Mouse (Mus musculus) Muller cell, postnatal 12 days (primary cell): ENCODE data around the gene Pik3c2b.

Experiments
- DNase-seq: peaks from one replicate; pipeline ENCODE4 v3.0.0-alpha.2; 2015; ENCODE audit errors: inconsistent ontology term

Pik3c2b gene

DNA sequence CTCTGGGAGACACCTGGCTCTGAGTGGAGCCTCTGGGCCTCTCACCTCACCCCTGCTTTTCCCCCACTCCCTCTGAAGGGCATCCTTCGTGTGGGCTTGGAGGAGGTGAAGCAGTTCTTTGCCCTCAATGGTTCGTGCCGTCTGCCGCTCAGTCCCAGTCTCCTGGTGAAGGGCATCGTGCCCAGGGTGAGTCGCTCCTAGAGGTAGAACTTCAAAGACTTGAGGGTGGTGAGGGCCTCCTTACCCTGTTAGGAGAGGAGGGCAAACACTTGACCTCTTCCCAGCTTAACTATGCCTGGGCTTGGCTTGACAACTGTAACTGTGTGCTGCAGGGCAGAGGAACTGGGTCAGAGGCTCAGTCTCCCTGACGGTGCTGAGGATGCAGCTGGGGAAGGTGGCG, 46.0 kb downstream of the Pik3c2b start:
- DNase-seq, result no peak

DNA sequence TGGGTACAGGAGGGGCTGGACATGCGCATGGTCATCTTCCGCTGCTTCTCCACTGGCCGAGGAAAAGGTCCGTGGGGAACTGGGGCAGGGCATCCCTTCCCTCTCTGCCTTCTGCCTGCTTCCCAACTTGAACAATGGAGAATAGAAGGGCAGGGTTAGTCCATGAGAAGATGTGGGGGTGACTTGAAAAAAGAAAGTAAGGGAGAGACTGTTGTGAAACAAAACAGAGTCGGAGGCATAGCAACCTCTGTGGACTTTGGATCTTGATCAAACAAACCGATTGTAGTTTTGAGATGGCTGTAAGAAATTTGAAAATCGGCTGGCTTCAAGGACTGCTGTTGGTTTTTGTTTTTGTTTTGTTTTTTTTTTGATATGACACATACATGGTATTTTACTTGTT, 48.3 kb downstream of the Pik3c2b start:
- no peak for DNase-seq

DNA sequence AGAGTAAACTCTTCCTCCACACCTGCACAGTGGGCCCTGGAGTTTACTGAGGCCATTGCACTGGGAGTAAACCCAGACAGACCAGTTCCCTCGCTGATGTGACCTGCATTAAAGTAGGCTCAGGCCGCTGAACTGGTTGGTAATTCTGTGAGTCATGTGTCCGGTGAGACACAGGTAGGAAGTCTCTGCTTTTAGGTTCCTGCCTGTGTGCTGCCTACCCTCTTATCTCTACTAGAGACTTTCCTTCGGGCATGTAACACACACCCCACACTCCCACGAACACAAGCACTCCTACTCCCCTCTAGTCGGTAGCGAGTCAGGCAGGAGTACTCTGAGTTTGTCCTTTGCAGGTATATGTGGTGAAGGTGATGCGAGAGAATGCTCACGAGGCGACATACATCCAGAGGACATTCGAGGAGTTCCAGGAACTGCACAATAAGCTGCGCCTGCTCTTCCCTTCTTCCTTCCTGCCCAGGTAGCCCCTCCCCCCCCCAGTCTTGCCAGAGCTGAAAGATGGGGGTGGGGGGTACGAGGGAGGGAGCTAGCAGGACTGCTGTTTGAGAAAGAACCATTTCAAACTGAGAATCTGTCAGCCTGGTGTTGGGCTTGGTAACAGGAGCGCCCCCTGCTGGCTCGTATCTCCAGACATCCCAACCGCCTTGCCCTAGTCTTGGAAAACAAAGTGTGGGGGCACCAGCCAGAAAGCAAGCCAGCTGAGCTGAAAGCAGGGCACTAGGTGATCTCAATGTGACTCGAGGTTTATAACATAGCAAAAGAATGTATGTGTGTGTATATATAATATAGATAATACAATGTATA, 55.7 kb downstream of the Pik3c2b start:
- peak; percentile 39 for DNase-seq

DNA sequence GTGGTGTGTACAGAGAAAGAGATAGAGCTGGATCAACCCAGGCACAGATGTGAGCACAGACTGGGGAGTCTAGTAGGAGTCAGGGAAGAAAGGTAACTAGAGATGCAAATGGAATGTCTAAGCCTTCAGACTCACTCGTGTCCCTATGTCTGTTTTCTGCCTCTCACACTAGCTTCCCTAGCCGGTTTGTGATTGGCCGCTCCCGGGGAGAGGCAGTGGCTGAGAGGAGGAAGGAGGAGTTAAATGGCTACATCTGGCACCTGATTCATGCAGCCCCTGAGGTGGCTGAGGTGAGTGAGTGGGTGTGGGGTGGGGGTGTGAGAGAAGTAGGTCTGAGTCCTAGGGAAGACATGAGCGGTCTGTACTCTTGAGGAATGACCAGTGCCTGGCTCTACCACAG, 56.6 kb downstream of the Pik3c2b start:
- no peak for DNase-seq

DNA sequence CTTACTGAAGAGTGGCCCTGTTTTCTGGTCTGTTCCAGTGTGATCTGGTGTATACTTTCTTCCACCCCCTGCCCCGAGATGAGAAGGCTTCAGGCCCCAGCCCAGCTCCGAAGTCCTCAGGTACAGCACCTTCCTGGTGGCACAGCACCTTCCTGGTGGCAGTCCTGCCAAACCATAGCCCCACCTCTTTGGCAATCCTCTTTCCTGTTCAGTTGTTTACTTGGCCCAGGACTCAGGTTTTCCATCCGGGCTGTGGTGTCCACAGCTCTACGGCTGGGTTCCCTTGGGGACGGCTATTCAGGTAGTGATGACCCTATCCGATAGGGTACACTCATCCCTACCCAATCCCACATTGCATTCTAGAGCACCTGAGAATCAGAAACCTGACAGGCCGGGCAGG, 57.8 kb downstream of the Pik3c2b start:
- no peak for DNase-seq

DNA sequence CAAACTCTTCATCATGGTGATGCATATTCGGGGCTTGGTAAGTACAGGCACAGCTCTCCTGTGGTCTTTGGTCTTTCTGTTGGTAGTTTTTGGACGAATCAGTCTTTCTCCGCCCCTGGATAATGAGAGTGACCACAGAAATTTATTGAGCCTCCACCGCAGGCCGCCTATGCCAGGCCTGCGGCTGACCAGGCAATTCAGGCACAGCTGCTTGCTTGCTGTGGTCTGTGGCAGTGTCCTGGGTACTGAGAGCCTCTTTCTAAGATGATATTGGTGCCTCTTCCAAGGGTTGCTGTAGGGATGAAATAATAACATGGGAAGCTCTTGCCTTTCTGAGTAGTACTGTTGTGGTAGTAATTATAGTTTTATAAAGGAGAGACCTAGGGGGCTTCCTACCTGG, 58.4 kb downstream of the Pik3c2b start:
- DNase-seq, result no peak

DNA sequence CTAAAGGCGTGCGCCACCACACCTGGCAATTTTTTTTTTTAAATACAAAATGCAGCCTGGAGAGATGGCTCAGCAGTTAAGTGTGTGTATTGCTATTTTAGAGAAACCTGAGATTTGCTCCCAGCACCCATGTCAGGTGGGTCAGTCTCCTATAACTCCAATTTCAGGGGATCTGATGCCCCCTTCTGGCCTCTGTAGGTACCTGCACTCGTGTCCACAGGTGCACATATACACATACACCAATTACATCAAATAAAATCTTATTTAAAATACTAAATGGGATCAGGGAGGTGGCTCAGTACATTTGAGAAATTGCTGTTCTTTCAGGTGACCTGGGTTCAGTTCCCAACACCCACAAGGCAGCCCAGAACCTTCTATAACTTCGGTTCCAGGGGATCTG, 70.6 kb downstream of the Pik3c2b start:
- DNase-seq, result no peak

DNA sequence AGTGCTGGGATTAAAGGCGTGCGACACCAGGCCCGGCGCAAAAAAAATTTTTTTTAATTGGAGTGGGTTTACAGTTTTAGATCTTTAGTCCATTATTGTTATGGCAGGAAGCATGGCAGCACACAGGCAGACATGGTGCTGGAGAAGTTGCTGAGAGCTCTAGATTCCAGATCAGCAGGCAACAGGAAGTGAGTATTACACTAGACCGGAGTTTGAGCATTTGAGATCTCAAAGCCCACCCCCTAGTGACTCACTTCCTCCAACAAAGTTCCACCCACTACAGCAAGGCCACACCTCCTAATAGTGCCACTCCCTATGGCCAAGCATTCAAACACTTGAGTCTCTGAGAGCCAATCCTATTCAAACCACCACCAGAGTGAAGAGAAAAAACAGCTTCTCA, 72.7 kb downstream of the Pik3c2b start:
- peak; percentile 4 for DNase-seq

DNA sequence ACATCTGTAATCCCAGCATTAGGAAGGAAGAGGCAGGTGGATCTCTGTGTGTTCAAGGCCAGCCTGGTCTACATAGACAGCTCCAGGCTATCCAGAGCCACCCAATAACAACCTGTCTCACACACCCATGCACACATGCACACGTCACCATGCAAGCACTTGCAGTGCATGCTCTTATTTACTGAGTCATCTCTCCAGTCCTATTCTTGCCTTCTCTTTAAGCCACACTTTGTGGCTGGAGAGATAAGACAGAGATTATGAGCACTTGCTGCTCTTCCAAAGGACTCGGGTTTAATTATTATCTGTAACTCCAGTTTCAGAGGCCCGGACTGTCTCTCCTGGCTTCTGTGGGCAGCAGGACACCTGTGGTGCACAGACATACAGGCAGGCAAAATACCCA, 73.4 kb downstream of the Pik3c2b start:
- no peak for DNase-seq

DNA sequence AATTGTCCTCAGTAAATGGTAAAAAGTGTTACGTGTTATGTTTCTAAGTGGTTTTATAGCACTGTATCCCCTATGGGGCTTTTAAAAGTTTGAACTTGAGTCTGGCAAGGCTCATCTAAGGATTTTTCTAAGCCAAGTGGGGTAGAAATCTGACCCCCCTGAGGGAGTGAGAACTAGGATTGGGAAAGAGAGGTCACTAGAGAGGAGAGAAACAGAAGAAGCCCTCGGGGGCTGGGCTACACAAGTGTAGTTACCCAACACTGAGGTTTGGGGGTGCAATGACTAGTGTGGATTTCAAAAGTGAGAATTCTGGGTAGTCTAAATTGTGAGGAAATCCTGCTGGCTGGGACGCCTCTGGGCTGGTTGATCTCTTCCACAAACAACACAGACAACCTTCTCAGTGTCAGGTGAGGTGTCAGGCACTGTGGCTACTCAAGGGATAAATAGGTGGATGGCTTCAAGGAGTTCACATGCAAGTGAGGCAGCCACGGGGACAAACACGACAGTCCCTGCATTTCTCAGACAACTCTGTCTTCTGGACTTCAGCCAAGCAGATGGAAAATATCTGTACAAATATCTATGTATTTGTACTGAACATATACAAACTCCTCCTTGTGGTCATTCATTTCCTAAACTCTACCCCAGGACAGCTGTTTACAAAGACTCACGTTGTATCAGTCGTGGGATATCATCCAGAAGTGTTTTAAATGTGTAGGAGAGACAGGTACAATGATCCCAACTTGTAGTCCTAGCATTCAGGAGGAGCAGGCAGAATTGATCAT, 74.7 kb downstream of the Pik3c2b start:
- DNase-seq, result no peak

DNA sequence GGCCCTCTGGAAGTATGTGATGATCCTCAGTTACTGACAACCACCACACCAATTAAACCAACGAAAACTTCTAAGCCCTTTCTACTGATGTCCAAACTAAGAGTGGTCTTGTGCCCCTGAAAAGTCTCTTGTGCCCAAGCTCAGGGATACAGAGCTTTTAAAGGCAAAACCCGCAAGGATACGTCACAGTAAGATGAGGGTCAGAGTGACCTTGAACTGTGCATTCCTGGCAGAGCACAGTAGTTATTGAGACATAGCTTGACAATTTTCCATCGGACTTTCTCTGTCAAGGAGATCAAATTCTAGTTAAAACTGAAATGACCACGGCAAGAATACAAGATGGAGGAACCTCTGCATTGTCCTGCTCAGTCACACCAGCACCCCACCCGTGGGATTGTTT, 75.8 kb downstream of the Pik3c2b start:
- no peak for DNase-seq

DNA sequence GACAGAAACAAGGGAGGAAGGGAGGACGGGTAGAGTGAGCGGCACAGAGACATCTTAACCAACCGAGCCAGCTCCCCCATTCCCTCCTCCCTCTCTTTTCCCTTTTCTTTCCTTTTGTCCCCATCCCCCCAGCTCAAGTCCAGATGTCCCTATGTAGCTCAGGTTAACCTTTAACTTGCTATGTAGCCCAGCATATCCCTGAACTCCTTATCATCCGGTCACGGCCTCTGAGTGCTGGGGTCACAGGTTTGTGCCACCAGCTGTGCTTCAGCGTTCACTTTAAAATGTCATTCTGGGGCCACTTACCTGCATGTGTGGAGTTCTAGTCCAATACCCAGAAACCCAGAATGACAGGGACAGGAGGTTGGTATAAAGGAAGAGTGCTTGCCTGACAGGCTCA, 78.7 kb downstream of the Pik3c2b start:
- no peak for DNase-seq

DNA sequence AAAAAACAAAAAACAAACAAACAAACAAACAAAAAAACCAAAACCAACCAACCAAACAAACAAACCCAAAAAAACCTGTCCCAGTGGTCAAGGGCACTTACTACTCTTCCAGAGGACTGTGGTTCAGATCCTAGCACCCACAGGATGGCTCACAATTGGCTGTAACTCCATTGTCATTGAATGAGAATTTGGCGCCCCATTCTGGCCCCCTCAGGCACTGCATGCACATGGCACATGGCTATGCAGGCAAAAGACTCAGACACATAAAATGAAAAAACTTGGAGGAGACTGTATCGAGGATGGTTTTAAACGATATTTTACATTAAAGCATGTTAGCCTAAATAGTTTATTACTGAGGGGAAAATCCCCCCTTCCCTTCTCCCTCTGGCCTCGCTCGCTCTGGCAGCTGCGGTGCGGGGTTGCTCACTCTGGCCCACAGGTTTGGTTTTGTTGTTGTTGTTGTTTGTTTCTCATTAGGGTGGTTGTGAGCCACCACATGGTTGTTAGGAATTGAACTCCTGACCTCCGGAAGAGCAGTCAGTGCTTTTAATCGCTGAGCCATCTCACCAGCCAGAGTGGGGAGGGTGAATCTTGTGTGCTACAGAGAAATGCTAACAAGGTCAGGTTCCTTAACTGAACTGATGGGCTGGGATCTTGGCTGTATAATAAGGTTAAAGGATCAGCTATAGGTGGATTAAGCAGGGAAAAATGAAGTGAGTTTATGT, 80.3 kb downstream of the Pik3c2b start:
- DNase-seq, result no peak

DNA sequence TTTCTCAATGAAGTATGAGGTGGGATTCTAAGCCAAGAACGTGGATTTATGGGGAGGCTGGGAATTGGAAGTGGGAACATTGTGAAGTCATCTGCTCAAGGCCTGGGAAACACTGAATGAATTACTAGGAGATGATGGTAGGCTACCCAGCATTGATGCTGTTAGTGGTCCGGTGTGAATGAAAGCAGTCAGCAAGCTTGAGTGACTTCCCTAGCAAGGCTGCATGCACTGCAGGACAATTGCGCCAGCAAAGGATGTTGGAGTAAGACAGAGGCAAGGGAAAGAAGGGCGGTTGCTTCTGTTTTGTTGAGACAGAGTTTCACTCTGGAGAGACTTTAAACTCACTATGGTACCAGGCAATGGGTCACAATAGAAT, 80.9 kb downstream of the Pik3c2b start:
- no peak for DNase-seq

DNA sequence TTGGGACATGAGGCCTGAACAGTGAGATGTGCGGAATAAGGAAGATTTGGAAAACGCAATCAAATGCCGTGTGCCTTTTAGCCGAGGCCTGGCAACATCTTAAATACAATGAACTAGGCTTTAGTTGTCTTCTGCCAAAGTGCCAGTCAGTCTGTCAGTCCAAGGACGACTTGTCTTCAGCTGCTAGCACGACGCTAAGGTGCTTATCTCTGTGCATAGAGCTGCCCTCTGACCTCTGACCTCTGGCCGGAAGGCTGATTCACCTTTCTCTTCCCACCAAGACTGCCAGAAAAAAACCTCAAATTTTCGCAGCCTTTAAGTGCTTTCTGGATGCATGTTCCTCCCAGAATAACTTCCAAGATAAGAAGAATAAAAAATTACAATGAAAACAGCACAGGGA, 81.9 kb downstream of the Pik3c2b start:
- DNase-seq, result no peak

DNA sequence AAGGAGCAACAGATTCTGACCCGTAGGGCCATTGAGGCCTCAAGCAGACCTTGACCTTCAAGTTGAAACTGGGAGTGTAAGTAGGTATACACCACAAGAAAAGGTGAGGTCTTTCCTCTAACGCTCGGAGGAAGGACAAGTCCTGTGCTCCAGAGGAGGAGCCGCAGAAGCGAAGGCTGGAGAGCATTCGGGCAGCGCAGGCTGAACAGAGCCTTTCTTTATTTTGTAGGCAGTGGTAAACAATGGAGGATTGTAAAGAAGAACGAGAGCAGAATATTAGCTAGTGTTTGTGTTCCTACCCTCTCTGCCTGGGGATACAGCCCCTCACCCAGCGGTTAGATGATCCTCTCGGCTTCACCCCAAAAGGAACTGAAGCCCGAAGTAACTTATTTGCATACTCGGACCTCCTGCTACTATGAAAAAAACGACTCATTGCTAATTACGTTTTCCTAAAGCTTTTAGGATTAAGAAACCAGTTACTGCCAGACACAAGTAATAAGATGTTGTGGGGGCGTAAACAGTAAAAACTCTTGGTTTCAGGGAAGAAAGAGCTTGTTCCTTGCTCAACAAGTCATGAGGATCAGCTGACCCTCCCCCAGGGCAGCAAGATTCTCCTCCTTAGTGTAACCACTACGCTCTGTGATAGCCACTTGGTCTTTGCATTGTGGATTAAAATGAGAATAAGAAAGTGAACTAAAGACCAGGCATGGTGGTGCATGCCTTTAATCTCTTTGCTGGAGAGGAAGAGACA, 84.2 kb downstream of the Pik3c2b start:
- DNase-seq, result peak; percentile 11

DNA sequence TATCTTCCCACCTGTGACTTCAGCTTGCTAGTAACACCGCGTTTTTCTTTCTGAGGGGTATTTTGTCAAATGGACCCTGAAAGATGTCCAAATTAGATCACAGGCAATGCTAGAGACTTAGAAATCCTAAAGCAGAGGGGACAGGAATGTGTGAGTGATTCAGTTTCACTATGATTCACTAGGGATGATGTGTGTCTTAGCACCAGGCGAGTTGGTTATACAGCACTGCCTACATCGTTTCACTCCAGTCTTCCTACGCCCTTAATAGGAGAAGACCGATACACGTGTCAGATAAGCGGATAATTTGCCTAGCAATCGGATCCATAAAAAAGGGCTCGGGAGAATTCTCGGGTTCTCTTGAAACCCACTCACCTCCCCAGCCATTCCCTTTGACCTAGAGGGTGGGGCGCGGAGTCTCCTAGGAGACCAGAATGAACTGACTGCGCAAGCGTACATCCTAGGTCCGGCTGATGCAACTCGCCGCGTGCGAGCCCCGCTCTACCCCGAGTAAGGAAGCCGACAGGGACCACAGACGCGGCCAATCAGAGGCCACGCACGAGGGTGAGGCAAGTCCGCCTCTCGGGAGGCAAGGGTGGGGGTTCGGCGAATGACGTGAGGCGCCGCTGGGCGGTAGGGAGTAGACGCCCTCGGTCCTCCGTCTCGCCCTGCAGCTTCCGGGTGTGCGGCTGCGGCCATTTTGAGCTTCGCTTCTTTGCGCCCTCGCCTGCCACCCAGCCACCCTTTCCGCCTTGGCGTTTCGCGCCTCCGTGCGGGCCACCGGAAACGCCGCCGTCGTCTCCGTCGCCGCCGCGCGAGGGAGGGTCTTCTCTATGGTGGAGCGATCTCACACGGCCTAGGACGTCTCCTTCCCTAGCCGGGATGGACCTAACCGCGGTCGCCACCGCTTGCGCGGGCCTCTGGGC, 85.4 kb downstream of the Pik3c2b start, which contains the start of gene Ppp1r15b:
Gene Ppp1r15b, plus strand, starts transcription at position 506 of the 923 bp plus-strand sequence.
- DNase-seq, result peak; percentile 99

DNA sequence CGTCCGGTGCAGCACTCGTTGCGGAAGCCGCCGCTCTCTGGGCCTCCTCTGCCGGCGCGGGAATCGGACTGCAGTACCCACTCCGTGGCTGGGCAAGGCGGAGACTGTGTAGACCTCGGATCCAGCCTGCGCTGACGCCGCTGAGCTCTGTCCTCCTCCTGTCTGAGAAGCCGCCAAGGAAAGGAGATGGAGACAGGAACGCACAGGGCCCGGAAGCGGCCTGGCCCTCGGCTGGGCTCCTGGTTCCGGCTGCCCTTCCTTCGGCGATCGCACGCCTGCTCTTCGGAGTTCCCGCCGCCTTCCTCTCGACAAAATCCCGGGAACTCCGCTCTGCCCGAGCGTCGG, 86.1 kb downstream of the Pik3c2b start:
- no peak for DNase-seq

DNA sequence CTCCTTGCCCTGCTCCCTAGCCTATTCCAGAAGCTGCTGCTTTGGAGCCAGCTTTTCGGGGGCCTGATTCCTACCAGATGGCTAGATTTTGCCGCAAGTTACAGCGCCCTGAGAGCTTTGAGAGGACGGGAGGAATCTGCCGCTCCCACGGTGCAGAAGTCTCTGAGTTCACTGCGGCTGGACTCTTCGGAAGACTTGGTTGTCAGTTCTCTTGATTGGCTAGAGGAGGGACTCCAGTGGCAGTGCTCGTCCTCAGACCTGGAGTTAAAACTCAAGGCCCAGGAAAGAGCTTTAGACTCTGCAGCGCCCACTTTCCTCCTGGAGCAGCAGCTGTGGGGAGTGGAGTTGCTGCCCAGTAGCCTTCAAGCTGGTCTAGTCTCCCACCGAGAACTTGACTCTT, 86.5 kb downstream of the Pik3c2b start:
- peak; percentile 36 for DNase-seq

DNA sequence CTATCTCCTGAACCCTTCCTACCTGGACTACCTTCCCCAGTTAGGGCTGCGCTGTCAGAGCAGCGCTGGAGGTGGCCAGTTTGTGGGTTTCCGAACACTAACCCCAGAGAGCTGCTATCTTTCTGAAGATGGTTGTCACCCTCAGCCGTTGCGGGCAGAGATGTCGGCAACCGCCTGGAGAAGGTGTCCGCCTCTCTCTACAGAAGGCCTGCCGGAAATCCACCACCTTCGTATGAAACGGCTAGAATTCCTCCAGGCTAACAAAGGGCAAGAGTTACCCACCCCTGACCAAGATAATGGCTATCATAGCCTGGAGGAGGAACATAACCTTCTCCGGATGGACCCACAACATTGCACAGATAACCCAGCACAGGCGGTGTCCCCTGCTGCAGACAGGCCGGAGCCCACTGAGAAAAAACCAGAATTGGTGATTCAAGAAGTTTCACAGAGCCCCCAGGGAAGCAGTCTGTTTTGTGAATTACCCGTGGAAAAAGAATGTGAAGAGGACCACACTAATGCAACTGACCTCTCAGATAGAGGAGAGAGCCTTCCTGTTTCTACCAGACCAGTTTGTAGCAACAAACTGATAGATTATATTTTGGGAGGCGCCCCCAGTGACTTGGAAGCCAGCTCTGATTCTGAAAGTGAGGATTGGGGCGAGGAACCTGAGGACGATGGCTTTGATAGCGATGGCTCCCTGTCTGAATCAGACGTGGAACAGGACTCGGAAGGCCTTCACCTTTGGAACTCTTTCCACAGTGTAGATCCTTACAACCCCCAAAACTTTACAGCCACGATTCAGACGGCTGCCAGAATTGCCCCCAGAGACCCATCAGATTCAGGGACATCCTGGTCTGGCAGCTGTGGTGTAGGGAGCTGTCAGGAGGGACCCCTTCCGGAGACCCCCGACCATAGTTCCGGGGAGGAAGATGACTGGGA, 87.2 kb downstream of the Pik3c2b start:
- DNase-seq, result peak; percentile 12
